Mouse (Mus musculus) B cell, adult (primary cell): ENCODE data around the gene Tmem63a. TPM values are rescaled to one million over a fixed set of nuclear protein-coding genes. Genes with fewer than 3 reads are reported as not detected.

Experiments
- total RNA-seq: library from RNA; stranded (reverse); gene quantifications from 4 replicates; pipeline ENCODE4 v1.2.4, GENCODE M21; 2023; ENCODE audit not compliant: inconsistent age

Tmem63a gene
- 24.1 to 30.7 TPM (median 27.6 TPM) in 4 replicates for total RNA-seq

GRCm38 (mm10) chr1:180942166-180943031, at the start of gene Tmem63a:
Gene Tmem63a, plus strand, starts transcription at chr1:180942344.

DNA sequence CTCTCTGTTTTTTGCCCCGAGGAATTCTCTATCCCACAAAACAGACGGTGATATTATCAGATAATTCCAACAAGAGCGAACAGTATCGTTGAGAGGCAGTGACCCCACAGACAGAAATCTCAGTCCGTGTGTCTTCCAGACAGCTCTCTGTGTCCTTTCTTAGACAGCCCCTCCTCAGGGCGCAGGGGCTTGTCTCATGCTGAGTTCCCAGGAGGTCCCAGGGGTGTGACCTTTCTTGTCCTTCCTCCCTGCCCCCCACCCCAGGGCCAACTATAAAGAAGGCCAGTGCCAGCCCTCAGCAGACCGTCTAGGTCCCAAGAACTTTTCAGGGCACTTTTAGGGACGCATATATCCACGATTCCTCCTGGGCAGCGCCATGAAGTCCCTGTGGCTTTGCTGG, 49.3 kb upstream of the Tmem63a start, which contains the start of gene Lefty2:
TSS of gene Lefty2 (plus strand) at position 301 of the 400 bp plus-strand sequence.

DNA sequence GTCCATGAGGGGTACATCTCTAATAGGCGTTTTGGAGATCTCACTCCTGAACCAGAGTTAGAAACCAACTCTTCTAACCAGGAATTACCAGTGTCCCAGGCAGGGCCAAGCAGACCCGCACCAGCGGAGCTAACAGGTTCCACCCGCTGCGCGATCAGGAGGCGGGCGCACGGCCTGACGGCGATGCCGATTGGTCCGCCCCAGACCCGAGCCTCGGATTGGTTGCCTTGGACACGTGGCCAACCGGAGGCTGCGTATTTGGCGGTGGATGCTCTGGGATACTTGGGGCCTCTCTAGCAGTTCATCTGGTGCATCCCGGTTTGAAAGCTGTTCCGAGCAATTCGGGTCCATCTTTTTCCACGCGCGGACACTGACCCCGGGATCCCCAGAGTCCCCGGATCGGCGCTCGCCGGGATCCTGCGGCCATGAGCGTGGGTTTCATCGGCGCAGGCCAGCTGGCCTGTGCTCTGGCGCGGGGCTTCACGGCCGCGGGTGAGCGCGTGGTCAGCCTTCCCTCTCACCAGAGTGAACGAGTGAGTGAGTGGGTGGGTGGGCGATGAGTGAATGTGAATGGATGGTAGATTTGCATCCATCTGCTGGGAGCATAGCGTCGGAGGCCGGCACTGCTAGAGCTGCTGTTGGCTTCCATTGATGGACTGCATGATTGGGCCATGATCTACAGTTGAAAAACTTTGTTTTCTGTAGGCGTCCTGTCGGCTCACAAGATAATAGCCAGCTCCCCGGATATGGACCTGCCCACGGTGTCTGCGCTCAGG, 37.9 kb upstream of the Tmem63a start, which contains the start of gene Pycr2:
TSS of gene Pycr2 (plus strand) at position 255 of the 776 bp plus-strand sequence.

DNA sequence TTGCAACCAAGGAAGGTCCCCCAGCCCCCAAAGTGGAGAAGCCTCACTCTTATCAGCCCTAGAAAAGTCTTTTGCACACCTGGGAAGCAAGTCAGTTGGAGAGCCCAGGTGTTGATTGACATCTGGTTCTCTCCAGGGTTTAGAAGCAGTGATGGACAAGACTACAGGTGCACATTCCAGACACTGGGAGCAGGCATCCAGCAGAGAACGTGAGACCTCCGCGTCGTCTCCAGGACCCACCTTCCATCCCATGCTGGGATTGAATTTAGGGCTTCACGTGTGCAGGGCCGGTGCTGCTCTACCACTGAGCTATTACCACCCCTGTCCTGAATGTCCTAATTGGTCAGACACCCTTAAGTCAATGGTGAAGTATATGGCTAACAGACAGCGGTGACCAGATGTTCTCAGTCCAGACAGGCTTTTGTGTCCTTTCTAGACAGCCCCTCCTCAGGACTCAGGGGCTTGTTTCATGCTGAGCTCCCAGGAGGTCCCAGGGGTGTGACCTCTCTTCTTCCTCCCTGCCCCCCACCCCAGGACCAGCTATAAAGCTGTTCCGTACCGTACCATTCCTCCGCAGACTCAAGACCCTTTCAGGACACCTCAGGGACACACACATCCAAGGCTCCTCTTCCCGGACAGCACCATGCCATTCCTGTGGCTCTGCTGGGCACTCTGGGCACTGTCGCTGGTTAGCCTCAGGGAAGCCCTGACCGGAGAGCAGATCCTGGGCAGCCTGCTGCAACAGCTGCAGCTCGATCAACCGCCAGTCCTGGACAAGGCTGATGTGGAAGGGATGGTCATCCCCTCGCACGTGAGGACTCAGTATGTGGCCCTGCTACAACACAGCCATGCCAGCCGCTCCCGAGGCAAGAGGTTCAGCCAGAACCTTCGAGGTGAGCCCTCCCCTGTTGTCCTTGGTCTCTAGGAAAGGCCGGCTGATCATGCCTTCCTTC, 7.4 kb upstream of the Tmem63a start, which contains the start of gene Lefty1:
TSS of gene Lefty1 (plus strand) at position 556 of the 953 bp plus-strand sequence.

DNA sequence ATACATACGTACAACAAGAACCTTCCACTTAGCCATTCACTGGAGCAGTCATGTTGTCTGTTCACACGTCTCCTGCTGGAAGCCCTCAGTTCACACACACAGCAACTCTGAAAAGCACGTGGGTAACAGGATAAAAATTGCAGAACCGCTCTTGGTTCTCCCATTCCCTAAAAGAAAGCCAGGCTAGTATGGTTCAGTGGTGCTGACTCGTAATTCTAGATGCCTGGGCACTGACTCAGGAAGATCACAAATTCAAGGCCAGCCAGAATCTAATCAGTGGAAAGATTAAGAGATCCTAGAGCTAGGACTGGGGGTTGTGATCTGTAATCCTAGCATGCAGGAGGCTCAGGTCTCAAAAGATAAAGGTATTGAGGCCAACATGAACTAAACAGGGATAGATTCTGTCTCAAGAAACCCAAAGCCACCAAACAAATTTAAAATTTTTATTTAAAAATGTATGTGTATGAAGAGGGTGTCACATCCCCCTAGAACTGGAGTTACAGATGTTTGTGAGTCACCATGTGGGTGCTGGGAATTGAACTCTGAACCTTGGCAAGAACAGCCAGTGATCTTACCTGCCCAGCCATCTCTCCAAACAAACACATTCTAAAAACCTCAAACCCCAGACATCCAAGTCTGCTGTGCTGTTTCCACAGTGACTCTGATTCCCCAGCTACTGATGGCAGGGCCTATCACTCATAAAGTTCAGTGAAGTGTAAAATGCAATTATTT, 78.8 kb downstream of the Tmem63a start, which contains the start of gene Ephx1:
TSS of gene Ephx1 (minus strand) at position 149 of the 732 bp plus-strand sequence.

Other genes starting within 250 kb of the Tmem63a start
- gene Mixl1, start 245.3 kb upstream of the Tmem63a start, total RNA-seq, result not detected in 4 replicates
- 59.7 to 62.2 TPM (median 60.5 TPM) in 4 replicates for gene Acbd3, start 216.3 kb upstream of the Tmem63a start, total RNA-seq
- 2,022 to 2,124 TPM (median 2,061 TPM) in 4 replicates for gene H3f3a, start 128.4 kb upstream of the Tmem63a start, total RNA-seq
- gene Sde2, start 91.2 kb upstream of the Tmem63a start, total RNA-seq, result 64.4 to 75.5 TPM (median 71.2 TPM) in 4 replicates
- not detected in 4 replicates for gene Lefty2, start 49.2 kb upstream of the Tmem63a start, total RNA-seq
- 14.5 to 24.0 TPM (median 17.8 TPM) in 4 replicates for gene Pycr2, start 38.1 kb upstream of the Tmem63a start, total RNA-seq
- gene Lefty1, start 7.3 kb upstream of the Tmem63a start, total RNA-seq, result 0.32 to 0.33 TPM in 2 of 4 replicates, not detected in the others
- gene Ephx1, start 78.6 kb downstream of the Tmem63a start, total RNA-seq, result 99.6 to 121 TPM (median 103 TPM) in 4 replicates
- not detected in 4 replicates for gene 9130409I23Rik, start 108.9 kb downstream of the Tmem63a start, total RNA-seq
- gene Nvl, start 201.9 kb downstream of the Tmem63a start, total RNA-seq, result 25.3 to 28.7 TPM (median 27.7 TPM) in 4 replicates
- 18.8 to 30.7 TPM (median 25.6 TPM) in 4 replicates for gene Cnih4, start 202.3 kb downstream of the Tmem63a start, total RNA-seq